Comparison of ENCODE assay signal across 18 mouse cellular contexts in genomic region chr1:158082181-158082580, GRCm38 (mm10).
DNase-seq lines count a peak whose midpoint lies in the region; ATAC-seq lines count a peak whose summit lies in the region.
"Had no signal": no experiment of that assay in that cellular context is flagged by ENCODE, and none has a peak within 500 bp of the region (broad histone marks: within the 10 kb centered on the region; RNA-seq: fewer than 3 reads in every experiment).

No protein-coding gene starts in this region.

- no peak overlapping the region for H3K4me3 ChIP-seq in liver, embryonic 12.5 days
- H3K4me3 ChIP-seq: embryonic facial prominence, embryonic 10.5 days; embryonic facial prominence, embryonic 12.5 days; forebrain, embryonic 13.5 days; forebrain, embryonic 15.5 days had no signal

- no peak overlapping the region for H3K27ac ChIP-seq in liver, embryonic 12.5 days
- H3K27ac ChIP-seq: embryonic facial prominence, embryonic 10.5 days; embryonic facial prominence, embryonic 12.5 days; forebrain, embryonic 13.5 days; forebrain, embryonic 15.5 days had no signal

- peak; percentile 19 for DNase-seq in left cerebral cortex, adult 11 months (ENCODE audit: low spot score)
- no peak for DNase-seq in left cerebral cortex, postnatal 4 days
- DNase-seq in brain, adult 2 months (ENCODE audit: low read depth, low spot score): peak; percentile 57
- peak; percentile 45 for DNase-seq in telencephalon, adult 2 months (ENCODE audit: low read depth, low spot score)
- DNase-seq: adrenal gland, adult 2 months; adrenal gland, postnatal 10 days; adrenal gland, postnatal 25 days; cerebellum, adult 11-12 months; cerebellum, adult 2 months; cerebellum, adult 9-10 months; cerebellum, postnatal 10 days; cerebellum, postnatal 25 days; forebrain, postnatal 0 days had no signal

- intact Hi-C loops in left cerebral cortex, postnatal 4 days (cut with DNase I): no loop called here

- no peaks in the 10 kb centered on the region for H3K9me3 ChIP-seq in liver, embryonic 12.5 days (replicated peaks)
- H3K9me3 ChIP-seq: embryonic facial prominence, embryonic 10.5 days; embryonic facial prominence, embryonic 12.5 days; forebrain, embryonic 13.5 days; forebrain, embryonic 15.5 days had no signal

- no peak for ATAC-seq in liver, embryonic 12.5 days
- ATAC-seq: forebrain, embryonic 13.5 days; forebrain, embryonic 15.5 days; forebrain, postnatal 0 days had no signal

- 43% methylated on average over 1 of the region's 1 CpGs for WGBS in liver, embryonic 12.5 days (ENCODE audit: insufficient replicate concordance)

- no peak overlapping the region for H3K9ac ChIP-seq in liver, embryonic 12.5 days
- H3K9ac ChIP-seq: embryonic facial prominence, embryonic 12.5 days; forebrain, embryonic 13.5 days; forebrain, embryonic 15.5 days; forebrain, postnatal 0 days had no signal

- H3K4me2 ChIP-seq in liver, embryonic 12.5 days: no peak overlapping the region
- H3K4me2 ChIP-seq: embryonic facial prominence, embryonic 12.5 days; forebrain, embryonic 13.5 days; forebrain, embryonic 15.5 days had no signal

- H3K27me3 ChIP-seq in liver, embryonic 12.5 days (replicated peaks): no peaks in the 10 kb centered on the region
- H3K27me3 ChIP-seq: embryonic facial prominence, embryonic 12.5 days; forebrain, embryonic 13.5 days; forebrain, embryonic 15.5 days had no signal

- H3K4me1 ChIP-seq in liver, embryonic 12.5 days: no peaks in the 10 kb centered on the region
- H3K4me1 ChIP-seq: embryonic facial prominence, embryonic 12.5 days; forebrain, embryonic 15.5 days had no signal

- no peaks in the 10 kb centered on the region for H3K36me3 ChIP-seq in liver, embryonic 12.5 days
- H3K36me3 ChIP-seq: embryonic facial prominence, embryonic 10.5 days; embryonic facial prominence, embryonic 12.5 days; forebrain, embryonic 15.5 days had no signal
